Mouse (Mus musculus) forebrain, embryonic 13.5 days (tissue): Measurements from ENCODE around the gene Kat8. TPM values are rescaled to one million over a fixed set of nuclear protein-coding genes. Genes with fewer than 3 reads are reported as not detected.

Experiments
- ATAC-seq: fragments of 200-750 bp; cut with Nextera tagmentation; 2 replicates; pipeline ENCODE4 v1.8.0; 2017
- H3K27ac ChIP-seq: fragments of 300-500 bp; sonication (generic); 2 replicates; pipeline ENCODE4 v1.5.1; 2015; ENCODE audit warnings: inconsistent platforms, mild to moderate bottlenecking, moderate library complexity
- H3K27me3 ChIP-seq: fragments of 300-500 bp; sonication (generic); 2 replicates; pipeline ENCODE4 v1.6.1; 2015; ENCODE audit warnings: mild to moderate bottlenecking, inconsistent platforms
- H3K36me3 ChIP-seq: fragments of 300-500 bp; sonication (generic); 2 replicates; pipeline ENCODE4 v1.6.1; 2015; ENCODE audit warnings: mild to moderate bottlenecking, inconsistent platforms; ENCODE audit not compliant: poor library complexity, severe bottlenecking
- H3K4me1 ChIP-seq: fragments of 300-500 bp; sonication (generic); 2 replicates; pipeline ENCODE4 v1.6.1; 2015; ENCODE audit warnings: inconsistent platforms
- H3K4me2 ChIP-seq: fragments of 300-500 bp; sonication (generic); 2 replicates; pipeline ENCODE4 v1.6.1; 2015; ENCODE audit warnings: inconsistent platforms, mild to moderate bottlenecking, moderate library complexity
- H3K4me3 ChIP-seq: fragments of 300-500 bp; sonication (generic); 2 replicates; pipeline ENCODE4 v1.5.1; 2015; ENCODE audit warnings: mild to moderate bottlenecking, inconsistent platforms
- H3K9ac ChIP-seq: fragments of 300-500 bp; sonication (generic); 2 replicates; pipeline ENCODE4 v1.6.1; 2015; ENCODE audit warnings: mild to moderate bottlenecking, inconsistent platforms
- H3K9me3 ChIP-seq: fragments of 300-500 bp; sonication (generic); replicated peaks from 2 replicates; pipeline ENCODE4 v1.6.1; 2016; ENCODE audit warnings: inconsistent platforms
- WGBS: fragments of 180-500 bp; shearing (Covaris S2); methylation state at CpG from one replicate; pipeline ENCODE4 v1.1.7; 2015; 5-methylcytosine and 5-hydroxymethylcytosine counted together
- polyA plus RNA-seq: library from polyadenylated mRNA; unstranded; fragments of >200 nt; fragmentation: Nextera tagmentation; extraction: Ambion mirVana; gene quantifications from 2 replicates; pipeline ENCODE4 v1.2.1, GENCODE M21; 2015

Gene Kat8
- polyA plus RNA-seq, 1 experiment from 2014 or later: 51.1 TPM

GRCm38 (mm10) chr7:127925252-127925651 is 12.9 kb downstream of the Kat8 start:
- ATAC-seq: no peak
- Histone ChIP-seq H3K4me3 (no peak overlapping the region), H3K4me1 (no peaks in the 10 kb centered on the region), H3K9ac (no peak overlapping the region), H3K4me2 (no peak overlapping the region), H3K9me3 (no peaks in the 10 kb centered on the region), H3K27me3 (peaks cover 26% of the 10 kb centered on the region), H3K36me3 (peaks cover 64% of the 10 kb centered on the region), H3K27ac (no peak overlapping the region)
- 47% methylated on average over 5 of the region's 5 CpGs for WGBS

DNA sequence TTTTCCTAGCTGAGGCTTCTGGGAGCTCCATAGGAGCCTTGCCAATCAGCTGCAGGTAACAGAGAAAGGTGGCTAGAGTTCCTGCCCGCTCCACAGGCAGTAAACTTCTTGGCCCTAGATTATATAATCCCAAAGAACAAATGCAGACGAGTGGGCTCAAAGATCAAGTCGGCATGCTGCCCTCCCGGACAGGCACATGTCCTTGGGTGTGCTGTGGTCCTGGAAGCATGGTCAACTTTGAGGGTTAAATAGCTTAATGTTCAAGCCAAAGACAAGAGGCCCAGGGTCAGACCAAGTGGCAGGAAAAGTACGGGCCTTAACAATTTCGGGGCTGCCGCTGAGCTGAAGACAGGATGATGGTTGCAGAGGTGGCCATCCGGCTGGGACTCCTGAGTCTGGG is 13.8 kb downstream of the Kat8 start:
- no peak overlapping the region for H3K9ac ChIP-seq
- 92% methylated on average over 8 of the region's 8 CpGs for WGBS
- no peak overlapping the region for H3K27ac ChIP-seq
- H3K36me3 ChIP-seq: peaks cover 57% of the 10 kb centered on the region
- H3K4me3 ChIP-seq: no peak overlapping the region
- H3K9me3 ChIP-seq: no peaks in the 10 kb centered on the region
- peaks cover 32% of the 10 kb centered on the region for H3K27me3 ChIP-seq
- H3K4me2 ChIP-seq: no peak overlapping the region
- no peaks in the 10 kb centered on the region for H3K4me1 ChIP-seq
- no peak for ATAC-seq

DNA sequence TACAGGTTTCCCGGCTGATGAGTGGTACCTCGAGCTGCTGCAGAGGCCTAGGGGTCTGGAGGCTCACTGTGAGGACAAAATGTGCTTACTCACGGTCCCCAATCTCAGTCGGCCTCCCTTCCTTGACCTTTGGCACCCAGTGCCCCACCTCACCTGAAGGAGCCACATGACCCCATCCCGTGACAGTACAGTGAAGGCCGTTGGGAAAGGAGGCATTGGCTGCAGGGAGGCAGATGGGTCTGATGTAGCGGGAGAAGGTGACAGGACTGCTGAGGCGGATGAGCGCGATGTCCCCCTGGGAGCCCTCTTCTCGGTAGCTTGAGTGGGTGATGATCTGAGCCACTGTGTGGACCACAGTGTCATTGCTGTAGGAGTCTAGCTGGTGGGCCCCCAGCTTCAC is 14.5 kb downstream of the Kat8 start:
- Histone ChIP-seq H3K9ac (no peak overlapping the region), H3K27me3 (peaks cover 40% of the 10 kb centered on the region), H3K36me3 (peaks cover 55% of the 10 kb centered on the region), H3K27ac (no peak overlapping the region), H3K9me3 (no peaks in the 10 kb centered on the region), H3K4me3 (no peak overlapping the region), H3K4me1 (no peaks in the 10 kb centered on the region), H3K4me2 (no peak overlapping the region)
- no peak for ATAC-seq
- WGBS: 89% methylated on average over 11 of the region's 11 CpGs

DNA sequence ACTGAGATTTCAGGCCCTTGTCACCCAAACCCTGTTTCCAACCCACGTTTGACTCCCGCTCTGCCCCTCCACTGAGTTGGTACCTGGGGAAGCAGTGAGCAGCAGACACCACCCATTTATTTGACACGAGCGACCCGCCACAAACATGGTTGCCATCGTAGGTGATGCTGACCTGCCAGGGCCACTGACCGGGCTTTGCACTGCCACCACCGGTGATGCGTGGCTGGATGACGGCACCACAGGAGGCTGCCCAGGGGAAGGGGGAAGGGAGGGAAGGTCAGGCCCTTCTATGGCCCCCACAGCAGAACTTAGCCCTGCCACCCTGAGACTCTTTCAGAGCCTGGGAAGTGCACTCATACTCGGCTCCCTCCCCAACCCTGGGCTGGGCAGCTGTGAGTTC is 15.4 kb downstream of the Kat8 start:
- Histone ChIP-seq H3K9ac (no peak overlapping the region), H3K36me3 (peaks cover 48% of the 10 kb centered on the region), H3K4me1 (no peaks in the 10 kb centered on the region), H3K27ac (no peak overlapping the region), H3K4me3 (no peak overlapping the region), H3K27me3 (peaks cover 40% of the 10 kb centered on the region), H3K4me2 (no peak overlapping the region), H3K9me3 (no peaks in the 10 kb centered on the region)
- 89% methylated on average over 11 of the region's 11 CpGs for WGBS
- ATAC-seq: no peak

- H3K27me3 ChIP-seq: peaks cover 40% of the 10 kb centered on the region
- no peaks in the 10 kb centered on the region for H3K4me1 ChIP-seq
- no peak for ATAC-seq
- no peak overlapping the region for H3K27ac ChIP-seq
- H3K4me3 ChIP-seq: no peak overlapping the region
- peaks cover 39% of the 10 kb centered on the region for H3K36me3 ChIP-seq
- H3K9ac ChIP-seq: no peak overlapping the region
- H3K4me2 ChIP-seq: no peak overlapping the region
- WGBS: 52% methylated on average over 5 of the region's 5 CpGs
- no peaks in the 10 kb centered on the region for H3K9me3 ChIP-seq
These were observed 16.3 kb downstream of the Kat8 start for GRCm38 (mm10) chr7:127928596-127928995.

DNA sequence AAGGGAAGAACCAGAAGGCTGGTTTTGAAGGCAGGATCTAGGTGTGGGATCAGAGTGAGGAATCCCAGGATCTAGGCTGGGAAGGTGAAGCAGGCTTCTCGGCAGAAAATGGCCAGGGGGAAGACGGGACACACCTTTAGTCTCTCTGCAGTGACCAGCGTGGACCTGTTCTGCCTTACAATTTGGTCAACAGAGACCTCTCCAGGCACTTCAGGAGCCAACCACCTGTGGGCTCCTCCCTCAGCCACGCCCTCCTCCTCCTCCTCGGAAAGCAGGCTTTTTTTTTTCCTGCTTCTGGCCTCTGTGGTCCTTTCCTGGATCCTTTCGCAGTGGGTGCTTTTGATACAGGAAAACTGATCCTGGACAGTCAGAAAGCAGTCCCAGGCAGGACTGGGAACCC is 17.6 kb downstream of the Kat8 start, which contains the start of gene Prss8:
Prss8 (minus strand) TSS at position 182 of the 400 bp plus-strand sequence.
- Histone ChIP-seq H3K36me3 (peaks cover 26% of the 10 kb centered on the region), H3K4me2 (0 out of 2 replicates have a peak within 1 kb of the TSS, but pooled peaks have one; percentile 2), H3K27ac (no peak within 1 kb of the TSS), H3K9ac (0 out of 2 replicates have a peak within 1 kb of the TSS, but pooled peaks have one; percentile 17), H3K4me3 (no peak within 1 kb of the TSS), H3K4me1 (peaks cover 7% of the 10 kb centered on the region; the same call in 1 of the 2 replicates), H3K9me3 (no peaks in the 10 kb centered on the region), H3K27me3 (peaks cover 40% of the 10 kb centered on the region)
- no peak for ATAC-seq
- 10% methylated on average over 6 of the region's 6 CpGs for WGBS

GRCm38 (mm10) chr7:127930636-127931035 is 18.3 kb downstream of the Kat8 start:
- H3K4me3 ChIP-seq: no peak overlapping the region
- H3K4me1 ChIP-seq: peaks cover 8% of the 10 kb centered on the region; the same call in 1 of the 2 replicates
- 68% methylated on average over 5 of the region's 5 CpGs for WGBS
- H3K9me3 ChIP-seq: no peaks in the 10 kb centered on the region
- no peak overlapping the region for H3K9ac ChIP-seq
- no peak overlapping the region for H3K27ac ChIP-seq
- peaks cover 19% of the 10 kb centered on the region for H3K36me3 ChIP-seq
- no peak for ATAC-seq
- H3K27me3 ChIP-seq: peaks cover 40% of the 10 kb centered on the region
- H3K4me2 ChIP-seq: no peak overlapping the region

GRCm38 (mm10) chr7:127931351-127932135 is 19.2 kb downstream of the Kat8 start:
- peaks cover 16% of the 10 kb centered on the region for H3K4me1 ChIP-seq
- peaks cover 10% of the 10 kb centered on the region for H3K36me3 ChIP-seq
- H3K9me3 ChIP-seq: no peaks in the 10 kb centered on the region
- H3K27me3 ChIP-seq: peaks cover 40% of the 10 kb centered on the region
- no peak overlapping the region for H3K9ac ChIP-seq
- no peak overlapping the region; the same call in 1 of the 2 replicates for H3K4me3 ChIP-seq
- no peak overlapping the region for H3K4me2 ChIP-seq
- 30% methylated on average over 13 of the region's 13 CpGs for WGBS
- no peak overlapping the region for H3K27ac ChIP-seq
- ATAC-seq: no peak

- no peaks in the 10 kb centered on the region for H3K9me3 ChIP-seq
- no peak overlapping the region for H3K4me2 ChIP-seq
- H3K36me3 ChIP-seq: 0 out of 2 replicates have a peak, but pooled peaks cover under 1% of the 10 kb centered on the region
- H3K9ac ChIP-seq: no peak overlapping the region
- no peak for ATAC-seq
- H3K4me1 ChIP-seq: peaks cover 16% of the 10 kb centered on the region
- H3K27me3 ChIP-seq: peaks cover 40% of the 10 kb centered on the region
- WGBS: 17% methylated on average over 13 of the region's 13 CpGs
- H3K27ac ChIP-seq: no peak overlapping the region
- no peak overlapping the region for H3K4me3 ChIP-seq
These were observed 20.1 kb downstream of the Kat8 start for GRCm38 (mm10) chr7:127932273-127933031.

DNA sequence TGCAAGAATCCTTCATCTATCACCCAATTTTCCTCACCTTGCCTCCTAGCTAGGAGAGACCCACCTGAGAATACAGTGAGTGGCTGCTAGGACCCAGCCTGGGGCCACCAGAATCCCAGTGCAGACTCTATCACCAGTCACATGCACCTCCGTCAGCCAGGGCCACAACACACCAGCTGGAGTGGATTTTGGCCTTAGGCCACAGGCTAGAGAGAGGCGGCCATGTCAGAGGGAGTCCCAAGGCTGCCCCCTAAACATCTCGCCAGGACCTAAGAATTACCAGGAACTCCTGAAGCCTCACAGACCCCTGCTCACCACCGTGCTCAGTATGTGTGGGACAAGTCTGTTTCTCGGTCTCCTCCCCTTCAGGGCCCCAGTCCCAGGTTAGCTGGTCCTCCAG is 21.8 kb downstream of the Kat8 start:
- no peak overlapping the region for H3K4me2 ChIP-seq
- H3K4me1 ChIP-seq: peaks cover 16% of the 10 kb centered on the region
- no peak for ATAC-seq
- H3K9ac ChIP-seq: no peak overlapping the region
- H3K9me3 ChIP-seq: no peaks in the 10 kb centered on the region
- peaks cover 26% of the 10 kb centered on the region for H3K27me3 ChIP-seq
- no peak overlapping the region for H3K4me3 ChIP-seq
- no peak overlapping the region for H3K27ac ChIP-seq
- H3K36me3 ChIP-seq: no peaks in the 10 kb centered on the region
- WGBS: 93% methylated on average over 5 of the region's 5 CpGs

- peak overlapping the region; percentile 94 for H3K4me2 ChIP-seq
- H3K27ac ChIP-seq: peak overlapping the region; percentile 49; the same call in 1 of the 2 replicates
- peaks cover 15% of the 10 kb centered on the region for H3K27me3 ChIP-seq
- ATAC-seq: peak; percentile 97
- no peaks in the 10 kb centered on the region for H3K9me3 ChIP-seq
- 7% methylated on average over 32 of the region's 32 CpGs for WGBS
- H3K9ac ChIP-seq: peak overlapping the region; percentile 86
- peaks cover 16% of the 10 kb centered on the region for H3K4me1 ChIP-seq
- H3K36me3 ChIP-seq: no peaks in the 10 kb centered on the region
- H3K4me3 ChIP-seq: peak overlapping the region; percentile 69
These were observed 22.9 kb downstream of the Kat8 start for GRCm38 (mm10) chr7:127935028-127935722.
